Mouse (Mus musculus): Measurements from ENCODE around the gene Olfr1198.

Gene Olfr1198

DNA sequence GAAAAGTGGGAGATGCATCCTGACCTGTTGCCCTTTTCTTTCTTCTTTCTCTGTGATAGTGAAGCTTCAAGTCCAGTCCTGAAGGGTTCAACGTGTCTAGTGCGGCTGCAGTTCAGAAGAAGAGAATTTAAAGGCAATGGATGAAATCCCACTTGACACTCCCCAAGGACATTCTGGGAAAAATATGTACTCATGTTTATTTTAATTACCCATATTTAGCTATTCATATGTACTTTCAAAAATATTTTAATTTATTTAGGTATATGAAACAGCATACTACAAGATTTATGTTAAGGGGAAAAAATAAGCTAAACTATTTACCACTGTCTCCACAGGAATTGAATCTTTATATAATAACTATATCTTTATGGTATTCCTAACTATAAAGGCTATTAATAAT is at the start of gene Olfr1198:
TSS of gene Olfr1198 (minus strand) at position 101 of the 400 bp plus-strand sequence.
- no peak for DNase-seq (ENCODE audit: extremely low read depth, low read depth)

DNA sequence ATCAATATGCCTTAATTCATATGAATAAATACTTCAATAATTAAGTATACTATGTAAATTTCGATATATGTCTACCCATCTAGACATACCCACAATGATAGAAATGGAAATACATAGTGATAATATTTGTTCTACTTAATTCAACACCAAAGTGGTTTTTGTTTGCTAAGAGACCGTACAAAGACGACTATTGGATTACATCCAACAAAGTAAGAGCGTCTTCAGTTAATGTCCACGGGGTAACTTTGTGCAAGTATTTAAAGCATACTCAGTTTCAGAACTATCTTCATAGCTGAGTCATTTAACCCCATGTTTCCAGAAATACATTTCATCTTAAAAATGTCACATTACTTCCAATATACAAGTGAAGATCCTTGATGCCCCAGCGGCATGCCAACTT is 41.6 kb upstream of the Olfr1198 start, which contains the start of gene Olfr1201:
TSS of gene Olfr1201 (plus strand) at position 301 of the 400 bp plus-strand sequence.
- no peak for DNase-seq (ENCODE audit: extremely low read depth, low read depth)

DNA sequence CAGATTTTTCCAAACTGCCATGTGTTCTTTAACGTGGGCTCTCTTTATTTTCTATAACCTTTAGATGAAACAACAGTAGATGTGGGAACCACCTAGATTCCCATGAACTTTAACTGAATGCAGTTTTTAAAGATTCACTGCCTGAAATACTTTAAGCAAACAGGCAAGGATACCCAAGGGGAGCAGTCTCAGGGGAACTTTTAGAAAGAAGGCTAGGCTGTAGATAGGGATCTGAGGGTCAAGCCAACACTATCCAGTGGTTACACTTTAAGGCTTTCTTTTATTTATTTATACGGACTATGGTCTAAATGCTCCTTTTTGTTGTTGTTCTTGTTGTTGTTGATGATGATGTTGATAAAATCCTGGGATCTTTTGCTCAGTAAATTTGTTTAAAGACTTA is 19.2 kb upstream of the Olfr1198 start, which contains the start of gene Olfr1200:
TSS of gene Olfr1200 (minus strand) at position 101 of the 400 bp plus-strand sequence.
- DNase-seq (ENCODE audit: extremely low read depth, low read depth) = no peak

DNA sequence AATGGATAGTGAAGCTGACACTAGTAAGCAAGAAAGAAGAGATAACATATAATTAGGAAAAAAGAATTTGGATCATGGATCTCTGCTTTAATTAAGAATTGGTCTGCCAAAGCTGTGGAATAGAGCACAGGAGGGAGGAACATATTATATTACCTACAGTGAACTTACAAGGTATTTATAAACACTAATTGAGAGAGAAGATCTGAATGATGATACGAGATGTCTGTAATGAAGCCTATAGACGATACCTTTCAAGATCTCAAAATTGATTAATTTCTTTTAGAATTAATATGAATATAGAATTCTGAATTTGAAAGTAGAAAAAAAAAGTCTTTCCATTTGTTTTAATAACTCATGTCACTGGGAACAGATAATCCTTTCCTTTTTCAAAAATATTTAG is 9.2 kb upstream of the Olfr1198 start, which contains the start of gene Olfr1199:
TSS of gene Olfr1199 (minus strand) at position 101 of the 400 bp plus-strand sequence.
- DNase-seq (ENCODE audit: extremely low read depth, low read depth) = no peak

DNA sequence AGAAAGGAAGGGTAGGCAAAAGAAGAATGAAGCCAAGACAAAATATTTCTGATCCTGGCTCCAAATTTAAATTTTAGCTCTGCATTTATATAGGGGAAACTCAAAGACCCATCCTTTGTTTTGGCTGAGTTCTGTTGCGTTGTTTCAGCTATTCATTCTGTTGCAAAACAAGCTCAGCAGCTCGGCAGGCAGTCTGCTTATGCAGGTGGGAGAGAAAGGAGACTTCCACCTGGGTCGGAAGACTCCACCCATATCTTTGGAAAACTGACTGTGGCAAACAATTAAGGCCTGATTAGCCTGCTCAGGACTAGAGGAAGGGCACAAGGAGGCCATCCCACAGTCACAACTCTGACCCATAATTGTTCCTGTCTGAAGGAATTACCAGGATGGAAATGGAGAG is 7.8 kb downstream of the Olfr1198 start:
- DNase-seq (ENCODE audit: extremely low read depth, low read depth) = no peak

DNA sequence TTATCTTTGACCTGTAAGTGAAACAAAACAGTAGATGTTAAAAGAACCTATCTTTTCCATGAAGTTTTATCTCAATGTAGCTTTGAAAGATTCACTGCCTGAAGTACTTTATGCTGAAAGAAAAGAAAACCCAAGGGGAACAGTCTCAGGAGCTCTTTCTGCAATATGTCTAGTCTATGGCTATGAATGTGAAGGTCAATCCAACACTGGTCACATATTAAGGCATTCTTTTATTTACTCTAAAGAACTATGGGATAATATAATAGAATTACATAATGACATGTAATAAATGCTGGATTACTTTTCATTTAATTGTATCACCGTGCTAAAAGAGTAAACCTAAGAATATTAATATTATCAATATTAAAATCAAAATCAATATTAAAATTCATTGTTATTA is 18.9 kb downstream of the Olfr1198 start, which contains the start of gene Olfr1197:
TSS of gene Olfr1197 (minus strand) at position 101 of the 400 bp plus-strand sequence.
- DNase-seq (ENCODE audit: extremely low read depth, low read depth) = no peak

DNA sequence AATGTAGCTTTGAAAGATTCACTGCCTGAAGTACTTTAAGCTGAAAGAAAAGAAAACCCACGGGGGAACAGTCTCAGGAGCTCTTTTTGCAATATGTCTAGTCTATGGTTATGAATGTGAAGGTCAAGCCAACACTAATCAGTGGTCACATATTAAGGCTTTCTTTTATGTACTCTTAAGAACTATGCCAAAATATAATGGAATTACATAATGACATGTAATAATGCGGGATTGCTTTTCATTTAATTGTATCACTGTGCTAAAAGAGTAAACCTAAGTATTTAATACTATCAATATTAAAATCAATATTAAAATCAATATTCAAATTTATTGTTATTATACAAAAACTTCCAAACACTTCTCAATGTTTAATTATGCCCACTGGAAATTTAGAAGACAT is 46.7 kb downstream of the Olfr1198 start, which contains the start of gene Olfr1196:
TSS of gene Olfr1196 (minus strand) at position 101 of the 400 bp plus-strand sequence.
- DNase-seq (ENCODE audit: extremely low read depth, low read depth) = no peak
